Mouse (Mus musculus): ENCODE measurements around the gene Usp24.

DNA sequence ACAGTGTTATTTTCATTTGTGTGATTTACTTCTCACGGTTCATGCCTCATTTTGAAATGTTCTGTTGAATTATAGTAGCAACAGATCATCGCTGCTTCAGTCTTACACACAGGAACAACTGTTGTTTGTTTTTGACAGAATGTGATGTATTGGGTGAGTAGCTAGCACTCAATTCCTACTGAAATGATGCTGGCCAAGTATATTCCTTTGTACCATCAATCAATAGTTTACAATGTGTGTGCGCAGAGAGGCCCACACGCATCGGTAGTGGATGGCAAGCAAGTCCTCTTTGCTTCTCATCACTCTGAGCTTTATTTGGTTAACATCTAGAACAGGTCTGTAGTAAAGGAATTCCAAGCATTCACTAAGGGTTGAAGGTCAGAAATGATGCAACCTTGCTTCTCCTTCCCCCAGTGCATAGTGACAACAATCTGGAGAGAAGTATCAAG lies 14.4 kb downstream of the Usp24 start:
- TF ChIP-seq CTCF (IDR thresholded peaks at IDR 0.05; ENCODE audit: insufficient read depth, low read depth, low read length) (no peak), POLR2A (IDR thresholded peaks at IDR 0.05; ENCODE audit: insufficient read depth, low read depth, low read length) (no peak)
